Mouse (Mus musculus) hindbrain, embryonic 14.5 days (tissue): Measurements from ENCODE around the gene Gsg1l2. TPM values are rescaled to one million over a fixed set of nuclear protein-coding genes. Genes with fewer than 3 reads are reported as not detected.
A peak's percentile ranks its signal among the peaks of the same experiment; 100 is the strongest.

Experiments used
- ATAC-seq: fragments of 200-750 bp; cut with Nextera tagmentation; 2 replicates; pipeline ENCODE4 v1.8.0; 2017; ENCODE audit warnings: moderate number of reproducible peaks, mild to moderate bottlenecking, moderate TSS enrichment, moderate library complexity; ENCODE audit not compliant: low FRiP score
- DNase-seq: peaks from one replicate; pipeline ENCODE4 v3.0.0-alpha.2; 2015; ENCODE audit warnings: low spot score
- H3K27ac ChIP-seq: fragments of 300-500 bp; sonication (generic); 2 replicates; pipeline ENCODE4 v1.5.1; 2014; ENCODE audit warnings: mild to moderate bottlenecking, moderate library complexity
- H3K27me3 ChIP-seq: fragments of 300-500 bp; sonication (generic); 2 replicates; pipeline ENCODE4 v1.6.1; 2014; ENCODE audit warnings: mild to moderate bottlenecking, low read length, mixed read lengths; ENCODE audit not compliant: control insufficient read depth, insufficient read depth
- H3K36me3 ChIP-seq: fragments of 300-500 bp; sonication (generic); replicated peaks from 2 replicates; pipeline ENCODE4 v1.6.1; 2014; ENCODE audit not compliant: control insufficient read depth, insufficient read depth
- H3K4me1 ChIP-seq: fragments of 300-500 bp; sonication (generic); replicated peaks from 2 replicates; pipeline ENCODE4 v1.6.1; 2014; ENCODE audit warnings: antibody characterized with exemption, low read length, mixed read lengths; ENCODE audit not compliant: control insufficient read depth, insufficient read depth
- H3K4me2 ChIP-seq: fragments of 300-500 bp; sonication (generic); replicated peaks from 2 replicates; pipeline ENCODE4 v1.6.1; 2014; ENCODE audit warnings: mild to moderate bottlenecking, moderate library complexity
- H3K4me3 ChIP-seq: fragments of 300-500 bp; sonication (generic); replicated peaks from 2 replicates; pipeline ENCODE4 v1.5.1; 2014; ENCODE audit warnings: mild to moderate bottlenecking, low read length
- H3K9ac ChIP-seq: fragments of 300-500 bp; sonication (generic); 2 replicates; pipeline ENCODE4 v1.6.1; 2014
- H3K9me3 ChIP-seq: fragments of 300-500 bp; sonication (generic); 2 replicates; pipeline ENCODE4 v1.6.1; 2016; ENCODE audit warnings: low read length; ENCODE audit not compliant: control insufficient read depth
- WGBS: fragments of 180-500 bp; shearing (Covaris S2); extraction: QIAGEN DNeasy Blood & Tissue Kit; methylation state at CpG from one replicate; pipeline ENCODE4 v1.1.7; 2014; 5-methylcytosine and 5-hydroxymethylcytosine counted together
- polyA plus RNA-seq: library from polyadenylated mRNA; unstranded; fragments of >200 nt; fragmentation: Nextera tagmentation; extraction: Ambion mirVana; gene quantifications from 2 replicates; pipeline ENCODE4 v1.2.1, GENCODE M21; 2014

Gsg1l2 gene
- polyA plus RNA-seq, 1 experiment from 2014 or later: not detected

GRCm38 (mm10) chr11:67757373-67758167, 16.8 kb upstream of the Gsg1l2 start:
- no peak for ATAC-seq

GRCm38 (mm10) chr11:67771053-67771452, 3.4 kb upstream of the Gsg1l2 start, which contains the start of gene Glp2r:
Gene Glp2r (minus strand): TSS chr11:67771153.
- no peak within 1 kb of the TSS for H3K4me2 ChIP-seq
- H3K36me3 ChIP-seq: no peaks in the 10 kb centered on the region
- WGBS: 87% methylated on average over 14 of the region's 14 CpGs
- DNase-seq: no peak
- no peak within 1 kb of the TSS for H3K9ac ChIP-seq
- H3K9me3 ChIP-seq: no peaks in the 10 kb centered on the region
- H3K27me3 ChIP-seq: no peaks in the 10 kb centered on the region
- ATAC-seq: no peak
- no peak within 1 kb of the TSS for H3K27ac ChIP-seq
- no peak within 1 kb of the TSS for H3K4me3 ChIP-seq
- no peaks in the 10 kb centered on the region for H3K4me1 ChIP-seq

More at GRCm38 (mm10) chr11:67757373-67758167, 16.8 kb upstream of the Gsg1l2 start:
- Histone ChIP-seq H3K9me3 (no peaks in the 10 kb centered on the region), H3K4me1 (no peaks in the 10 kb centered on the region), H3K4me3 (no peak overlapping the region), H3K9ac (no peak overlapping the region), H3K27me3 (no peaks in the 10 kb centered on the region), H3K27ac (no peak overlapping the region), H3K4me2 (no peak overlapping the region), H3K36me3 (no peaks in the 10 kb centered on the region)
- WGBS: 76% methylated on average over 15 of the region's 15 CpGs
- DNase-seq: no peak

- Histone ChIP-seq H3K9me3 (no peaks in the 10 kb centered on the region), H3K36me3 (no peaks in the 10 kb centered on the region), H3K4me2 (no peak overlapping the region), H3K27me3 (no peaks in the 10 kb centered on the region), H3K4me3 (no peak overlapping the region), H3K27ac (no peak overlapping the region), H3K9ac (no peak overlapping the region), H3K4me1 (no peaks in the 10 kb centered on the region)
- ATAC-seq (no peak), DNase-seq (no peak)
- 88% methylated on average over 2 of the region's 2 CpGs for WGBS
Measured at GRCm38 (mm10) chr11:67771691-67772090, 2.7 kb upstream of the Gsg1l2 start.

GRCm38 (mm10) chr11:67772577-67772976, 1.8 kb upstream of the Gsg1l2 start:
- no peak for ATAC-seq
- 27% methylated on average over 8 of the region's 8 CpGs for WGBS
- H3K27ac ChIP-seq: no peak overlapping the region
- H3K9ac ChIP-seq: no peak overlapping the region
- H3K4me3 ChIP-seq: no peak overlapping the region
- H3K9me3 ChIP-seq: no peaks in the 10 kb centered on the region
- no peak overlapping the region for H3K4me2 ChIP-seq
- H3K27me3 ChIP-seq: no peaks in the 10 kb centered on the region
- peak; percentile 79 for DNase-seq
- H3K4me1 ChIP-seq: no peaks in the 10 kb centered on the region
- no peaks in the 10 kb centered on the region for H3K36me3 ChIP-seq

- no peaks in the 10 kb centered on the region for H3K36me3 ChIP-seq
- no peaks in the 10 kb centered on the region for H3K9me3 ChIP-seq
- no peak overlapping the region for H3K27ac ChIP-seq
- H3K27me3 ChIP-seq: no peaks in the 10 kb centered on the region
- 84% methylated on average over 11 of the region's 11 CpGs for WGBS
- H3K4me1 ChIP-seq: no peaks in the 10 kb centered on the region
- no peak overlapping the region for H3K4me2 ChIP-seq
- DNase-seq: no peak
- H3K4me3 ChIP-seq: no peak overlapping the region
- H3K9ac ChIP-seq: no peak overlapping the region
- no peak for ATAC-seq
Measured at GRCm38 (mm10) chr11:67790182-67790581, 15.8 kb downstream of the Gsg1l2 start.

GRCm38 (mm10) chr11:67797931-67798330, 23.5 kb downstream of the Gsg1l2 start, which contains the start of gene Dhrs7c:
Gene Dhrs7c (plus strand): TSS chr11:67798187.
- DNase-seq: no peak
- WGBS: 78% methylated on average over 7 of the region's 7 CpGs
- Histone ChIP-seq H3K9ac (no peak within 1 kb of the TSS), H3K4me3 (no peak within 1 kb of the TSS), H3K9me3 (no peaks in the 10 kb centered on the region), H3K27ac (no peak within 1 kb of the TSS), H3K4me1 (no peaks in the 10 kb centered on the region), H3K4me2 (no peak within 1 kb of the TSS), H3K27me3 (no peaks in the 10 kb centered on the region), H3K36me3 (no peaks in the 10 kb centered on the region)
- ATAC-seq: no peak

- Histone ChIP-seq H3K9me3 (no peaks in the 10 kb centered on the region), H3K27ac (no peak overlapping the region), H3K36me3 (no peaks in the 10 kb centered on the region), H3K4me3 (no peak overlapping the region), H3K4me1 (no peaks in the 10 kb centered on the region), H3K27me3 (no peaks in the 10 kb centered on the region), H3K9ac (no peak overlapping the region), H3K4me2 (no peak overlapping the region)
- DNase-seq (no peak), ATAC-seq (no peak)
Measured at GRCm38 (mm10) chr11:67800130-67800723, 25.8 kb downstream of the Gsg1l2 start.

GRCm38 (mm10) chr11:67801169-67801568, 26.8 kb downstream of the Gsg1l2 start:
- Histone ChIP-seq H3K9ac (no peak overlapping the region), H3K27ac (no peak overlapping the region), H3K4me1 (no peaks in the 10 kb centered on the region), H3K4me2 (no peak overlapping the region), H3K27me3 (no peaks in the 10 kb centered on the region), H3K36me3 (no peaks in the 10 kb centered on the region), H3K9me3 (no peaks in the 10 kb centered on the region), H3K4me3 (no peak overlapping the region)
- DNase-seq (no peak), ATAC-seq (no peak)
- WGBS: 79% methylated on average over 8 of the region's 8 CpGs

GRCm38 (mm10) chr11:67805538-67805937, 31.1 kb downstream of the Gsg1l2 start:
- Histone ChIP-seq H3K4me2 (no peak overlapping the region), H3K27me3 (no peaks in the 10 kb centered on the region), H3K27ac (no peak overlapping the region), H3K4me1 (no peaks in the 10 kb centered on the region), H3K9ac (no peak overlapping the region), H3K36me3 (no peaks in the 10 kb centered on the region), H3K4me3 (no peak overlapping the region), H3K9me3 (no peaks in the 10 kb centered on the region)
- WGBS: 100% methylated on average over 1 of the region's 1 CpGs
- ATAC-seq (no peak), DNase-seq (no peak)
